Mouse (Mus musculus) adrenal gland, adult 8-10 months (tissue): ENCODE data around the gene Itgav. TPM values are rescaled to one million over a fixed set of nuclear protein-coding genes. Genes with fewer than 3 reads are reported as not detected.

Experiments
- DNase-seq: peaks from one replicate; pipeline ENCODE4 v3.0.0; 2022
- total RNA-seq, 4 experiments: library from RNA; stranded (reverse); gene quantifications; 2 replicates each; pipeline ENCODE4 v1.2.4; 2022

The Itgav gene
- total RNA-seq = 100 to 1,000 TPM; 115 to 144 (median 126) TPM

GRCm38 (mm10) chr2:83723921-83724826 lies at the start of gene Itgav:
TSS of gene Itgav (plus strand) at chr2:83724397.
- peak; percentile 95 for DNase-seq

GRCm38 (mm10) chr2:83674421-83674820 lies 49.8 kb upstream of the Itgav start:
- DNase-seq = no peak

GRCm38 (mm10) chr2:83674896-83675295 lies 49.3 kb upstream of the Itgav start:
- DNase-seq = peak; percentile 37

- DNase-seq = no peak
Observed at GRCm38 (mm10) chr2:83675681-83676080, 48.5 kb upstream of the Itgav start.

GRCm38 (mm10) chr2:83676226-83676870 lies 47.8 kb upstream of the Itgav start:
- DNase-seq = no peak

- DNase-seq = no peak
Observed at GRCm38 (mm10) chr2:83681332-83681731, 42.9 kb upstream of the Itgav start.

- DNase-seq = no peak
Observed at GRCm38 (mm10) chr2:83681785-83682184, 42.4 kb upstream of the Itgav start.

- DNase-seq = no peak
Observed at GRCm38 (mm10) chr2:83682282-83682681, 41.9 kb upstream of the Itgav start.

GRCm38 (mm10) chr2:83683731-83684519 lies 40.3 kb upstream of the Itgav start:
- DNase-seq = no peak

- DNase-seq = no peak
Observed at GRCm38 (mm10) chr2:83684691-83685090, 39.5 kb upstream of the Itgav start.

GRCm38 (mm10) chr2:83690372-83690771 lies 33.8 kb upstream of the Itgav start:
- no peak for DNase-seq

- DNase-seq = no peak
Observed at GRCm38 (mm10) chr2:83692651-83693545, 31.3 kb upstream of the Itgav start.

GRCm38 (mm10) chr2:83694061-83694460 lies 30.1 kb upstream of the Itgav start:
- DNase-seq = no peak

- no peak for DNase-seq
Observed at GRCm38 (mm10) chr2:83695345-83696247, 28.6 kb upstream of the Itgav start.

GRCm38 (mm10) chr2:83698484-83698883 lies 25.7 kb upstream of the Itgav start:
- no peak for DNase-seq

- no peak for DNase-seq
Observed at GRCm38 (mm10) chr2:83699324-83699723, 24.9 kb upstream of the Itgav start.

- DNase-seq = no peak
Observed at GRCm38 (mm10) chr2:83700667-83701066, 23.5 kb upstream of the Itgav start.

GRCm38 (mm10) chr2:83702411-83702810 lies 21.8 kb upstream of the Itgav start:
- no peak for DNase-seq

- no peak for DNase-seq
Observed at GRCm38 (mm10) chr2:83705580-83706158, 18.5 kb upstream of the Itgav start.

- no peak for DNase-seq
Observed at GRCm38 (mm10) chr2:83709896-83710524, 14.2 kb upstream of the Itgav start.
